Mouse (Mus musculus) CH12.LX (cell line): ENCODE results near the gene Zpbp2.
A peak's percentile ranks its signal among the peaks of the same experiment; 100 is the strongest.

Experiments used
- CTCF ChIP-seq, 2 experiments: IDR thresholded peaks in 1 of 2; conservative IDR thresholded peaks in 1 of 2; 2 replicates each; pipeline ENCODE4 v1.5.1; 2011 to 2012; ENCODE audit warnings: low read depth in 2 of 2, low read length in 2 of 2, improper control_type of control experiment in 1 of 2, inconsistent platforms in 1 of 2, mild to moderate bottlenecking in 1 of 2, moderate library complexity in 1 of 2
- E2F4 ChIP-seq: IDR thresholded peaks from 2 replicates; pipeline ENCODE4 v1.6.1; 2011; ENCODE audit warnings: low read depth, low read length, improper control_type of control experiment; ENCODE audit not compliant: insufficient replicate concordance
- KAT2A ChIP-seq: IDR thresholded peaks from 2 replicates; pipeline ENCODE4 v1.6.1; 2012; ENCODE audit warnings: low read length, improper control_type of control experiment, inconsistent platforms; ENCODE audit not compliant: insufficient replicate concordance
- POLR2A ChIP-seq: IDR thresholded peaks from 2 replicates; pipeline ENCODE4 v1.6.1; 2011; ENCODE audit warnings: low read depth, mild to moderate bottlenecking, improper control_type of control experiment, low read length
- SMC3 ChIP-seq: IDR thresholded peaks from 2 replicates; pipeline ENCODE4 v1.6.1; 2011; ENCODE audit warnings: low read depth, low read length, improper control_type of control experiment
- USF1 ChIP-seq: IDR thresholded peaks from 2 replicates; pipeline ENCODE4 v1.6.1; 2014; ENCODE audit warnings: low read depth, mild to moderate bottlenecking, inconsistent platforms, low read length, improper control_type of control experiment

DNA sequence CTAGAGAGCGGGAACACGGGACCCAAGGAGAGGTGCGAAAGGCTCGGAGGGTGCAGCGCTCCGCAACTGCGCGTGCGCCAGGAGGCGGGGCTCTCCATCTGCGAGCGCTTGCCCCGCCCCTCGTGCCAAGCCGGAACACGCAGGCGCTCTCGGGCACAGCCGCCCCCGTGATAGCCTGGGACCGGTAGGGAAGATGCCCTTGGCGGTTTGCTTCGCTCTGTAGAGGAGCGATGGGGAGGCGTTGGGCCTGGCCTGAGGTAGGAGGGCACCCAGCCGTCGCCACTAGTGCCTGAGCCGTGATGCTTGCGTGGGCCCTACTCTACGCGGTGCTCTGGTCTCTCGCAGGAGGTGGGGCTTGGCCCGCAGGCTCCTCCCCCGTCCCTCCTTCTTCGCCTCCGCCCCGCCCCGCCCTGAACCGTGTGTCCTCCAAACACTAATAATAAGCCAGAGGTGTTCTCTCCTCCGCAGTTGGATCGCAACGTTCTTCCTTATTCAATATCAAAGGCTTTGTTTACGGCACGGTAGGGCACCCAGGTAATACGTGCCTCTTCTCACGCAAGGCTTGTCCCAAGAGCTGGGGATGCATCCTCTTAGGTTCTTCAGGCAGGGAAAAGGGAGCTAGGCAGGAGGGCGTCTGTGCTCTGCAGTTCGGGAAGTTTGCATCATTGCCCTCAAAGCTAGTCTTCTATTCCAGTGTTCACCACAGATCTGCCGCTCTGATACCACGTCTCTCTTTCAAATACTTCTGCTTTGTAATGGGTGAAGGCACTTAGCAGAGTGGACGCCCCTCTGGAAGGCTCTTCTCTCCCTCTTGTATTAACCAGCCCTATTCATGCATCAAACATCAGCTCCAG is at the start of gene Zpbp2:
- TF ChIP-seq POLR2A, result peak; percentile 70; the same call in 1 of the 2 replicates
- TF ChIP-seq SMC3, result no peak
- no peak for TF ChIP-seq E2F4
- TF ChIP-seq CTCF (conservative IDR thresholded peaks at IDR 0.05 in 1 of 2, IDR thresholded peaks at IDR 0.05 in 1 of 2; ENCODE audit: low read depth in 2 of 2, low read length in 2 of 2), result no peak
- peak; percentile 25 for TF ChIP-seq USF1
- TF ChIP-seq KAT2A, result no peak
